Mouse (Mus musculus) lung, adult 2 months (tissue): ENCODE data around the gene Mapk9.

Source experiments
- CTCF ChIP-seq: fragments of 200-500 bp; IDR thresholded peaks from 2 replicates; pipeline ENCODE4 v1.5.1; 2011; ENCODE audit warnings: mild to moderate bottlenecking, low read length, control low read depth; ENCODE audit not compliant: insufficient read depth
- POLR2A ChIP-seq: fragments of 200-500 bp; IDR thresholded peaks from 2 replicates; pipeline ENCODE4 v1.6.1; 2011; ENCODE audit warnings: low read depth, mild to moderate bottlenecking, control low read depth, low read length, borderline replicate concordance; ENCODE audit errors: extremely low read depth

DNA sequence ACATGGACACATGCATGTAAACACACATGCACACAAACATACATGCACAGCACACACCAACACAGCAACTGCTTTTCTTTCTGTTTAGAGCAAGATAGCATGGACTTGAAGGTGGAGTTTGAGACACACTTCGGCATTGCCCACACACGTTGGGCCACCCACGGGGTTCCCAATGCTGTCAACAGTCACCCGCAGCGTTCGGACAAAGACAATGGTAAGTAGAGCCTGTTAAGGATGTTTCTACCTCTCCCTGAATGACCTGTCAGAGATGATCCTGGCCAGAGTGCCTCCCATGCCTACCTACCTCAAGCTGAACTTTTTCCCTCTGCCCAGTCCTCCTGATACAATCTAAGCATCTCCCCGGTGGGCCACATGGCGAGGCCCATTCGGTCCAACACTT, 37.6 kb upstream of the Mapk9 start:
- no peak for TF ChIP-seq POLR2A
- no peak for TF ChIP-seq CTCF
